Mouse (Mus musculus): ENCODE results near the gene Pard6a. TPM values are rescaled to one million over a fixed set of nuclear protein-coding genes. Genes with fewer than 3 reads are reported as not detected.

Gene Pard6a
- polyA plus RNA-seq, 1 experiment from 2014 or later: 11.8 TPM

- H3K4me1 ChIP-seq: peaks cover 39% of the 10 kb centered on the region
- no peaks in the 10 kb centered on the region for H3K9me3 ChIP-seq (replicated peaks)
- DNase-seq (ENCODE audit: low spot score): no peak
- H3K4me3 ChIP-seq: no peak overlapping the region
- H3K27me3 ChIP-seq (ENCODE audit: low read depth, poor library complexity, severe bottlenecking): no peaks in the 10 kb centered on the region
- 92% methylated on average over 6 of the region's 6 CpGs for WGBS
- peaks cover 40% of the 10 kb centered on the region for H3K36me3 ChIP-seq
- no peak overlapping the region for H3K27ac ChIP-seq
These were observed 4.0 kb downstream of the Pard6a start for GRCm38 (mm10) chr8:105704955-105705354.

GRCm38 (mm10) chr8:105706426-105706825, 5.5 kb downstream of the Pard6a start:
- WGBS: 84% methylated on average over 12 of the region's 12 CpGs
- peaks cover 33% of the 10 kb centered on the region for H3K4me1 ChIP-seq
- no peaks in the 10 kb centered on the region for H3K9me3 ChIP-seq (replicated peaks)
- peak overlapping the region; percentile 83 for H3K4me3 ChIP-seq
- DNase-seq (ENCODE audit: low spot score): no peak
- H3K27me3 ChIP-seq (ENCODE audit: low read depth, poor library complexity, severe bottlenecking): no peaks in the 10 kb centered on the region
- H3K36me3 ChIP-seq: peaks cover 40% of the 10 kb centered on the region
- no peak overlapping the region for H3K27ac ChIP-seq

- H3K4me1 ChIP-seq: peaks cover 20% of the 10 kb centered on the region
- DNase-seq (ENCODE audit: low spot score): peak; percentile 93
- peaks cover 32% of the 10 kb centered on the region for H3K36me3 ChIP-seq
- H3K27ac ChIP-seq: peak within 1 kb of the TSS; percentile 91
- WGBS: under 1% methylated on average over 55 of the region's 55 CpGs
- peak within 1 kb of the TSS; percentile 83 for H3K4me3 ChIP-seq
- no peaks in the 10 kb centered on the region for H3K27me3 ChIP-seq (ENCODE audit: low read depth, poor library complexity, severe bottlenecking)
- H3K9me3 ChIP-seq (replicated peaks): no peaks in the 10 kb centered on the region
These were observed 6.8 kb downstream of the Pard6a start, which contains the start of the genes 4933405L10Rik and Enkd1 for GRCm38 (mm10) chr8:105707498-105708403. 4933405L10Rik (plus strand) TSS chr8:105707655. Enkd1 (minus strand) TSS chr8:105708210.

GRCm38 (mm10) chr8:105708675-105709074, 7.7 kb downstream of the Pard6a start:
- no peak for DNase-seq (ENCODE audit: low spot score)
- no peaks in the 10 kb centered on the region for H3K27me3 ChIP-seq (ENCODE audit: low read depth, poor library complexity, severe bottlenecking)
- H3K27ac ChIP-seq: no peak overlapping the region; the same call in 1 of the 2 replicates
- no peak overlapping the region for H3K4me3 ChIP-seq
- H3K4me1 ChIP-seq: peaks cover 18% of the 10 kb centered on the region
- no peaks in the 10 kb centered on the region for H3K9me3 ChIP-seq (replicated peaks)
- peaks cover 23% of the 10 kb centered on the region for H3K36me3 ChIP-seq
- 91% methylated on average over 8 of the region's 8 CpGs for WGBS

GRCm38 (mm10) chr8:105709317-105709716, 8.4 kb downstream of the Pard6a start:
- no peak for DNase-seq (ENCODE audit: low spot score)

GRCm38 (mm10) chr8:105712286-105712685, 11.3 kb downstream of the Pard6a start:
- WGBS: 90% methylated on average over 3 of the region's 3 CpGs
- DNase-seq (ENCODE audit: low spot score): no peak
- H3K36me3 ChIP-seq: peaks cover 21% of the 10 kb centered on the region
- no peaks in the 10 kb centered on the region for H3K9me3 ChIP-seq (replicated peaks)
- no peaks in the 10 kb centered on the region for H3K27me3 ChIP-seq (ENCODE audit: low read depth, poor library complexity, severe bottlenecking)
- no peak overlapping the region for H3K4me3 ChIP-seq
- H3K4me1 ChIP-seq: peaks cover 9% of the 10 kb centered on the region; the same call in 1 of the 2 replicates
- H3K27ac ChIP-seq: no peak overlapping the region

More at GRCm38 (mm10) chr8:105709317-105709716, 8.4 kb downstream of the Pard6a start:
- Histone ChIP-seq H3K27me3 (ENCODE audit: low read depth, poor library complexity, severe bottlenecking) (no peaks in the 10 kb centered on the region), H3K4me3 (no peak overlapping the region), H3K9me3 (replicated peaks) (no peaks in the 10 kb centered on the region), H3K4me1 (peaks cover 19% of the 10 kb centered on the region), H3K36me3 (peaks cover 17% of the 10 kb centered on the region), H3K27ac (no peak overlapping the region)
- 77% methylated on average over 14 of the region's 14 CpGs for WGBS

GRCm38 (mm10) chr8:105714139-105714538, 13.2 kb downstream of the Pard6a start:
- Histone ChIP-seq H3K4me1 (0 out of 2 replicates have a peak, but pooled peaks cover 4% of the 10 kb centered on the region), H3K4me3 (no peak overlapping the region), H3K27me3 (ENCODE audit: low read depth, poor library complexity, severe bottlenecking) (no peaks in the 10 kb centered on the region), H3K36me3 (peaks cover 25% of the 10 kb centered on the region), H3K9me3 (replicated peaks) (no peaks in the 10 kb centered on the region), H3K27ac (no peak overlapping the region)
- WGBS: 4% methylated on average over 3 of the region's 3 CpGs
- peak; percentile 92 for DNase-seq (ENCODE audit: low spot score)

GRCm38 (mm10) chr8:105715042-105715441, 14.1 kb downstream of the Pard6a start:
- no peaks in the 10 kb centered on the region for H3K27me3 ChIP-seq (ENCODE audit: low read depth, poor library complexity, severe bottlenecking)
- H3K36me3 ChIP-seq: peaks cover 30% of the 10 kb centered on the region
- DNase-seq (ENCODE audit: low spot score): no peak
- H3K4me1 ChIP-seq: 0 out of 2 replicates have a peak, but pooled peaks cover 4% of the 10 kb centered on the region
- WGBS: 90% methylated on average over 6 of the region's 6 CpGs
- H3K4me3 ChIP-seq: no peak overlapping the region
- H3K9me3 ChIP-seq (replicated peaks): no peaks in the 10 kb centered on the region
- no peak overlapping the region for H3K27ac ChIP-seq

- DNase-seq (ENCODE audit: low spot score): no peak
- Histone ChIP-seq H3K27ac (no peak overlapping the region), H3K4me3 (no peak overlapping the region), H3K27me3 (ENCODE audit: low read depth, poor library complexity, severe bottlenecking) (no peaks in the 10 kb centered on the region), H3K4me1 (0 out of 2 replicates have a peak, but pooled peaks cover 4% of the 10 kb centered on the region), H3K9me3 (replicated peaks) (no peaks in the 10 kb centered on the region), H3K36me3 (peaks cover 36% of the 10 kb centered on the region)
- 91% methylated on average over 15 of the region's 15 CpGs for WGBS
These were observed 15.5 kb downstream of the Pard6a start for GRCm38 (mm10) chr8:105716302-105716945.

GRCm38 (mm10) chr8:105719637-105720036, 18.7 kb downstream of the Pard6a start:
- H3K36me3 ChIP-seq: peaks cover 53% of the 10 kb centered on the region
- no peaks in the 10 kb centered on the region for H3K27me3 ChIP-seq (ENCODE audit: low read depth, poor library complexity, severe bottlenecking)
- 0 out of 2 replicates have a peak, but pooled peaks cover under 1% of the 10 kb centered on the region for H3K4me1 ChIP-seq
- H3K9me3 ChIP-seq (replicated peaks): no peaks in the 10 kb centered on the region
- no peak overlapping the region for H3K4me3 ChIP-seq
- DNase-seq (ENCODE audit: low spot score): no peak
- 86% methylated on average over 4 of the region's 4 CpGs for WGBS
- H3K27ac ChIP-seq: no peak overlapping the region

GRCm38 (mm10) chr8:105722861-105723260, 21.9 kb downstream of the Pard6a start:
- Histone ChIP-seq H3K9me3 (replicated peaks) (no peaks in the 10 kb centered on the region), H3K27me3 (ENCODE audit: low read depth, poor library complexity, severe bottlenecking) (no peaks in the 10 kb centered on the region), H3K36me3 (peaks cover 53% of the 10 kb centered on the region), H3K27ac (no peak overlapping the region), H3K4me1 (no peaks in the 10 kb centered on the region), H3K4me3 (no peak overlapping the region)
- 97% methylated on average over 9 of the region's 9 CpGs for WGBS
- no peak for DNase-seq (ENCODE audit: low spot score)

- Histone ChIP-seq H3K27ac (no peak overlapping the region), H3K4me3 (no peak overlapping the region), H3K9me3 (replicated peaks) (no peaks in the 10 kb centered on the region), H3K36me3 (peaks cover 52% of the 10 kb centered on the region), H3K27me3 (ENCODE audit: low read depth, poor library complexity, severe bottlenecking) (no peaks in the 10 kb centered on the region), H3K4me1 (no peaks in the 10 kb centered on the region)
- no peak for DNase-seq (ENCODE audit: low spot score)
- 81% methylated on average over 5 of the region's 5 CpGs for WGBS
These were observed 24.8 kb downstream of the Pard6a start for GRCm38 (mm10) chr8:105725726-105726125.
